Mouse (Mus musculus) cerebellum, adult 8-10 months (tissue): ENCODE measurements around the gene Spast.
"Not testable (repeated sequence)": the region's sequence is repeated elsewhere in the genome, so short reads cannot be mapped to it uniquely, and the experiment has no call there.

ENCODE experiments used
- DNase-seq: peaks from one replicate; pipeline ENCODE4 v3.0.0; 2022

The Spast gene

DNA sequence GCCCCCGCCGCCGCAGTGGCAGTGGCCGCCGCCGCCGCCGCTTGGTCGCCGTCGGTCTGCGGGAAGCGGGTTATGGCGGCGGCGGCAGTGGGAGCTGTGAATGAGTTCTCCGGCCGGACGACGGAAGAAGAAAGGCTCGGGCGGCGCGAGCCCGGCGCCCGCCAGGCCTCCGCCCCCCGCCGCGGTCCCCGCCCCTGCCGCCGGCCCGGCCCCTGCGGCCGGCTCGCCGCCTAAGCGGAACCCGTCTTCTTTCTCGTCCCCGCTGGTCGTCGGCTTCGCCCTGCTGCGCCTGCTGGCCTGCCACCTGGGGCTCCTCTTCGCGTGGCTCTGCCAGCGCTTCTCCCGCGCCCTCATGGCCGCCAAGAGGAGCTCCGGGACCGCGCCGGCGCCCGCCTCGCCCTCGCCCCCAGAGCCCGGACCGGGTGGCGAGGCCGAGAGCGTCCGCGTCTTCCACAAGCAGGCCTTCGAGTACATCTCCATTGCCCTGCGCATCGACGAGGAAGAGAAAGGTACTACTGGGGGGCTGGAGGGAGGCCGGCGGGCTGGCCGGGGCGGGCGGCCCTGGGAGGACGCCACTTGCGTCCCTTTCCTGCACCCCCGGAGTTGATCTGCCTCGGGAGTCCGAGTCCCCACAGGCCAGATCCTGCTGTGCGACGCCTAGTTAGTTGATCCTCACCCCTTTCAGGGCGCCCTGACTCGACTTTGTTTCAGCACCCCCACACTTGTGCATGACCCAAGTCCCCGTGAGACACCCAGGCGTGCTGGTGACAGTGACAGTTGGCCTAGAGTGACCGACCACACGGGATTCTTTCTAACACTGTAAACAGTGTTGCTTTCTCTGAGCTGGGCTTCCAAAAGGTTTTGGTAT is at the start of gene Spast:
Gene Spast, plus strand, starts transcription at position 51 of the 868 bp plus-strand sequence.
- DNase-seq: peak; percentile 63

DNA sequence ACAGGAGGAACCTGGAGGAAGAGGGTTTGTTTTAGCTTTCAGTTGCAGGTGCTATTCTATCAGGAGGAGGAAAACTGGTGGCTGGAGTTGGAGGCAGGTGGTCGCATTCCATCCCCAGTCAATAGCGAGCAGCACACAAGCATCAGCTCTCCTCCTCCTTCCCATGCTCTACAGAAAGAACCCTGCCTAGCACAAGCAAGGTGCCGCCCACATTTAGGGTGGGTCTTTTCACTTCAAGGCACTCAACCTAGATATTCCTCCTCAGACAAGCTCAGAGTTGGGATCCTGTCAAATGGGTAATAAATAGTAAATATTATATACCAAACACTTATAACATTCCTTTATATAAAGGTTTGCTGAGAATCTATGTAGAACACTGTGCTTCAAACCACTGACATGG is 48.6 kb upstream of the Spast start:
- DNase-seq: no peak

DNA sequence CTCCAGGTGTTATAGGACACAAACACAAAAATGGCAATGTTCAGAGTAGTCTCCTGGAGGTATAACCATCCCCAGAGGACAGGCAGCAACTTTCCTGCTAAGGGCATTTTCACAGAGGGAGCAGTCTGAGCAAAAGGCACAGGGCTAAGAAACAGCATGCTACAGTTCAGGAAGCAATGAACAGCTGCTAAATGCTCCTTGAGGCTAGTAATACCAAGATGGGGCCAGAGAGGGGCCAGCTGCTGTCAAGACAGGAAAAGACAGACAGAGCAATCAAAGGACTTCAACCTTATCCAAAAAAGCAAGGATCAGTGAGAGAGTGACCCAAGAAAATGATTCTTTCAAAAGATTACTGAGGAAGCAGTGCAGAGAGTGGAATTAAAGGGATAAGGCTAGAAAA is 47.9 kb upstream of the Spast start:
- DNase-seq: no peak

DNA sequence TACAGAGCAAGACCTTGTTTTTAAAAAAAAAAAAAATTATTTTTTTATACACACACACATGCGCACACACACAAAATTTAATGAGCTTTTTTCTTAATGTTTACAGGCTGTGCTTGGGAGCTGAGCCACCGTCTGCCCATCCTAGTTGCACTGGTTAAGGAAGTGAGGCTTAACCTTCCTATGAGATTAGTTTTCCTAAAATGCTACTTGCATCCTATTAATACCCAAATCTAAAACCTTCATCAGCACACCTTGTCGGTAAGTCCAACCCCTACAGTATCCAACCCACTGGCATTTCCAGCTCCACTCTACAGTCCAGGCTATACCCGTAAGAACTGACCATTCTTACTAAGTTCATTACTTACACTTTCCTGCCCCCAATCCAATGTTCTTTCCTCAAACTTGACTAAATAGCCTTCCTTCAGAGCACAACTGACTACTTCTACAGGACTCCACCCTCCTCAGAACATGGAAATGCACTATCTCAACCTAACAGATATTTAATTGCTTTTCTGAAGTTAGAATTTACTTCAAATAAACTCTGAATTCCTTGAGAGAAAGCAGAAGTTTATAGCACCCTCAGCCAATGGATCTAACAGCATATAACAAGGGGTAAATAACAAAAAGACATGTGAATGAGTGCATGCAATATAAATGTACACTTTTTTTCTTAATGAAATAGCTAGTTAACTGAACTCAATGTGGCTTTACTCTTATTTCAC is 47.0 kb upstream of the Spast start:
- DNase-seq: no peak

DNA sequence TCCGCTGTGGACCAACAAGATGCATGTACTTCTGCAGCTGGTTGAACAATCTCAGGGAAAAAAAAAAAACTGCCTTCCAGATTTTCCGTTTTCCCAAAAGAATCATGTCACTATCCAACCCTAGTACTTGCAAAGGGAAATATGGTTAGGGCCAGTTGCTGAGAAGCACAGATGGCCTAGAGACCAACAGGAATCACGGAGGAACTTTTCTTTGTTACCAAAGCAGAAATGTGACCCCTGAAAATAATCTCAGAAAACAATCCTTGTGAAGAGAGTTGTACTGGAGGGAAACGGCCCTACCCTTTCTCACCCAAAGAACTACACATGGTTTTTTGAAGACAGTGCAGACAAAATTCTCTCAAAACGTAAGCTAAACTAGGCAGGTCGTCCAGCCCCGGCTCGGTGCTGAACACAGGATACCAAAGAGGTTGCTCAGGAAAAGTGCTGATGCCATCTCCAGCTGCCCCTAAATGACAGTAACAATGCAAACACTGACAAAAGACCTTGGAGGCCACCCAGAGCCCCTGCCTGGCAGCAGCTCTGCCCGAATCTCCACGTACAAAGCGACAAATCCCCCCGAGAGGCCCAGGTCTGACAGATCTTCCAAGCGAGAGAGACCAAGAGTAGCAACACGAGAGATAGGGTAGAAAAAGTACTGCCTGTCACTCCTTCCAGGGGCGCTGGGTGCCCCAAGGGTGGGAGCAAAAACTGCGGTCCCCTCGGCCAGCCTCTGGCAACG is 44.9 kb upstream of the Spast start:
- DNase-seq: no peak

DNA sequence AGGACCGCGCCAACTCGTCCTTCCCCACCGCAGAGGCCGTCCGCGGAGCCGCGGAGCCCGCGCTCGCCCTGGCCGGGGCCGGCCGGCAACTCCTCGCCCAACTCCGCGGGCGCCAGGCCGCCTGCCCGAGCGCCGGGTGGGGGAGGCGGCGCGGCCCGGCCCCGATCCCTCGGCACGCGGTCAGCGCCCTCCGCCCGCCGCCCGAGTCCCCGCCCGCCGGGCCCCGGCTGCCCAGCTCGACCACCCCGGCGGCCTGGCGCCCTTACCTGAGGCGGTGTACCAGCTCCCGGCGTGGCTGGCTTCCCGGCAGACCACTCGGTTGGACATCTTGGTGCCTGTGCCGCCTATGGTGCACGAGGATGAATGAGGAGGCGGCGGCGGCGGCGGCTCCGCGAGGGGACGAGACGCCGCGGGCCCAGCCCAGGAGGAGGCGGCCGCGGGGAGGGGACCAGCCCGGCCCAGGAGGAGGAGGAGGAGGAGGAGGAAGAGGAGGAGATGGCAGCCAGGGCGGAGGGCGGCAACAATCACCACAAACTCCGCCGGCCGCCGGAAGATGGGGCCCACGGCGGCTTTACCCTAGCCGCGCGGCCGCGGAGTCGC is 44.3 kb upstream of the Spast start:
- DNase-seq: peak; percentile 65

DNA sequence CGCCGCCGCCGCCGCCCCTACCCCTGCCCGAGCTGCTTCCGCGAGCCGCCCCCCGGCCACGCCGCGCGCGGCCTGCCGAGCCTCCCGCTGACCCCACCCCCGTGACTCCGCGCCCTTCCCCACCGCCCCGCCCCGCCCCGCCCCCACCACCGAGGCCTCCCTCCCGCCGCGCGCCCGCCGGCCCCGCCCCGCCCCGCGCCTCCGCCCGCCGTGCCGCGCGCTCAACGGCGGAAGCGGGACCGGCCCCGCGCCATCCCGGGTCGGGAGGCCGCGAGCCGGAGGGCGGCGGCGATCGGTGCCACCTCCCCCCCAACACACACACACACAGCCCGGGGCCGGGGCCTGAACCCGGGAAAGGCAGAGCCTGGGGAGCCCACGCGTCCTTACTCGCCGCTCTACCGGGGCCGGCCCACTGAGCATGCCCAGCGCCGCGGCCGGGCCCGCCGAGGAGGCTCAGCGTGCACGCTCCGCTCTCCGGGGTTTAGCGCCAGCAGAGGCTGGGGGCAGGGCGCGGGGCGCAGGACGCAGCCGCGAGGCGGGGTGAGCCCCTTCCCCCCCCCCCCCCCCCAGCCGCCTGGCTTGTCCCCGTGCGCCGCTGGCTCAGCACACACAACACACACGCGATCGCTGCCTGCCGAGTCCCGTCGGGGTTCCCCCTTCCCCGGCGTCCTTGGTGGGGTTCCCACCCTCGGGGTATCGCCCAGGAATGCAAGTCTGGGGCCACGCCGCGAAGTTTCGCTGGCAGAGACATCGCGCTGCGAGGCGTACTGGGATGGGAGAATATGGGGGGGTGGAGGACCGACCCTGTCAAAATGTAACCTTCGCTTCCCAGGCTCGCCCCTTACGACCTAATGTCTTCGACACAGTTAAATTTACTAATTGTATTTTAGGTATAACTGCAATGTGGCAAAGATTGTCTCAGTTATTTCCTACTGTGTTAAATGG is 43.5 kb upstream of the Spast start, which contains the start of gene Memo1:
Gene Memo1, minus strand, starts transcription at position 496 of the 945 bp plus-strand sequence.
- peak; percentile 63 for DNase-seq

DNA sequence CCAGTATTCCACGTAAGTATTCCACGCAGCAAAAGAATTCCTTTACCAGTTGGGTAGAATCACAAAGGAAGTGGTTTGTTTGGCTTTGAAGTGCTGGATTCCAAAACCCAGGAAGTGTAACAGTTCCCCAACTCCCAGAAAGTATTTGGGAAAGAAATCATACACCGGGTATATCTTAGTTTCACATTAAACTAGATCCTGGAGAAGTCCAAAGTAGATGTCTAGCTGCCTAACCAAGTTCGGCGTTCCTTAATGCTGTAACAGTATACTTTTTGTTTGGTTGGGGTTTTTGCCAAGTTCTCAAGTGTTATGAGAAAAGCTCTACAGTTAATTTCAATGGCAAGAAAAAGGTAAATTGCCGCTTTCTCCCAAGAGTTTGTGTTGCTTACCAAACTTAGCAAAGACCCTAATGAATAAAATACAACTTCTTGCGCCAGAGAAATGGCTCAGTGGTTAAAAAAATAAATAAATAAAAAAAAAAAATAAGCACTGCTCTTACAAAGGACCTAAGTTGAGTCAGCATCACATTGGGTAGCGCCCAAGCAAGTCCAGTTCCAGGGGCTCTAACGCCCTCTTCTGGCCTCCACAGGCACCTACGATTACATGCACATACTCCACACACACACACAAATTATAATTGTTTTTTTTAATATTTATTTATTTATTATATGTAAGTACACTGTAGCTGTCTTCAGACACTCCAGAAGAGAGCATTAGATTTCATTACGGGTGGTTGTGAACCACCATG is 42.5 kb upstream of the Spast start:
- no peak for DNase-seq

DNA sequence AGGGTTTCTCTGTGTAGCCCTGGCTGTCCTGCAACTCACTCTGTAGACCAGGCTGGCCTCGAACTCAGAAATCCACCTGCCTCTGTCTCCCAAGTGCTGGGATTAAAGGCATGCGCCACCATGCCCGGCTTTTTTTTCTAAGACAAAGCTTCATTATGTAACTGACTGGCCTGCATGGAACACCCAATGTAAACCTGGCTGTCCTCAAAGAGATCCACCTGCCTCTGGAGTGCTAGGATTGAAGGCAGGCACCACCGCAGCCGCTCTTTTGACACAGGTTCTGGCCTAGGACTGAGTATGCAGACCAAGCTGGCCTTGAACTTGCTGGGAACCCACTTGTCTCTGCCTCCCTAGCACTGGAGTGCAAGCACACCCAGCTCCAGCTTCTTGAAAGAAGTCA is 41.8 kb upstream of the Spast start:
- not testable (repeated sequence) for DNase-seq

DNA sequence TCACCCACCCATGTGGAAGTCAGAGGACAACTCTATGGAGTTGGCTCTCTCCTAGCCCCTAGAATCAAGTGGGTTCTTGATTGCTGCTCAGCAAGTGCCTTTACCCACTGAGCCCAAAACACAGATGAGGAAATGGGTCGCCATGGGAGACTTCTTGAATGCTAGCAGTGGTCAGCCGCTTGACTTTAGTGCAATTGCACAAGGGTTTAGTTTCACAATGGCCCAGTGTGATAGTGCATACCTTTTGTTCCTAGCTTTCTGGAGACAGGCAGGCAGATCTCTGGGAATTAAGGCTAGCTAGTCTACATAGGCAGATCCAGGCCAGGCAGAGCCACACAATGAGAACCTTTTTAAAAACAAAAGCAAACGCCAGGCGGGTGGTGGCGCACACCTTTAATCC is 38.7 kb upstream of the Spast start:
- DNase-seq: no peak

DNA sequence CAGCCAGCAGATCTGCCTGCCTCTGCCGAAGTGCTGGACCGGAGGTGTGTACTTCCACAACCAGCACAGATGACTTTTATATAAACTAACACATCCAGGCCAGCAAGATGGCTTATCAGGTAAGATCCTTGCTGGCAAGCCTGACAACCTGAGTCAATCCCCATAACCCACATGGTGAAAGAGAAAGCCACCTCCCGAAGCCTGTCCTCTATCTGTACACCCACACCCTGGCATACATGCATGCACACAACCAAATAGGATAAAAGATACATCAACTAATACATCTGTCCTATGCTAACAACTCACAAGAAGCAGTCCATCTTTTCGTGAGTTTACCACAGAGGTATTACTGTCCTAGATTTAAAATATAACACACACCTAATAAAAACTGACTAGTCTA is 34.7 kb upstream of the Spast start:
- no peak for DNase-seq

DNA sequence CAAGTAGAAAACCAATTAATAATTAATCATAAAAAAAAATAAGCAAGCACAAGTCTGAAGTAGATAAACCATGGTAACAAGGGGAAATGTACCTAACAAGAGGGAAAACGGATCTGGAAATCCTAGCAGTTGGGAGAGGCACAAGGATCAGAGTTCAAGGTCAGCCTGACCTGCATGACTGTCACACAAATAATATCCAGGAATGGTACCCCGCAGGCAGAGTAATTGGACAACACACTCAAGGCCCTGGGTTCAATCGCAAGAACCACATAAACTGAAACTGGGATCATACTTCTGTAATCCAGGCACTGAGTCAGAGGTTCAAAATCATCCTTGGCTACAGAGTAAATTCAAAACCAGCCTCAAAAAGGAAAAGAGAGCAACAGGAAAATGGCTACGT is 33.2 kb upstream of the Spast start:
- DNase-seq: no peak

DNA sequence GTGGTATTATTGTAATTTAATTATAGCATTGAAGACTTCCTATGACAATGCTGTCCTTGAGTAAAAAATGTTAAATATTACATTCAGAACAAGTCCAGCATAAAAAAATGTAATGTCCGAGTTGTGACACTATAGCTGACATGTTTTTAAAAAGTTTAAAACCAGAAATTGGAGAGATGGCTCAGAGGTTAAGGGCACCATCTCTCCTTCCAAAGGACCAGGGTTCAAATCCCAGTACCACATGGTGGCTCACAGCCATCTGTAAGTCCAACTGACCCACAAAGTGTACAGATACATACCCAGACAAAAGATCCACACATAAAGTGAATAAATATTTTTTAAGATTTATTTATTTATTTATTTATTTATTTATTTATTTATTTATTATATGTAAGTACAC is 32.8 kb upstream of the Spast start:
- no peak for DNase-seq

DNA sequence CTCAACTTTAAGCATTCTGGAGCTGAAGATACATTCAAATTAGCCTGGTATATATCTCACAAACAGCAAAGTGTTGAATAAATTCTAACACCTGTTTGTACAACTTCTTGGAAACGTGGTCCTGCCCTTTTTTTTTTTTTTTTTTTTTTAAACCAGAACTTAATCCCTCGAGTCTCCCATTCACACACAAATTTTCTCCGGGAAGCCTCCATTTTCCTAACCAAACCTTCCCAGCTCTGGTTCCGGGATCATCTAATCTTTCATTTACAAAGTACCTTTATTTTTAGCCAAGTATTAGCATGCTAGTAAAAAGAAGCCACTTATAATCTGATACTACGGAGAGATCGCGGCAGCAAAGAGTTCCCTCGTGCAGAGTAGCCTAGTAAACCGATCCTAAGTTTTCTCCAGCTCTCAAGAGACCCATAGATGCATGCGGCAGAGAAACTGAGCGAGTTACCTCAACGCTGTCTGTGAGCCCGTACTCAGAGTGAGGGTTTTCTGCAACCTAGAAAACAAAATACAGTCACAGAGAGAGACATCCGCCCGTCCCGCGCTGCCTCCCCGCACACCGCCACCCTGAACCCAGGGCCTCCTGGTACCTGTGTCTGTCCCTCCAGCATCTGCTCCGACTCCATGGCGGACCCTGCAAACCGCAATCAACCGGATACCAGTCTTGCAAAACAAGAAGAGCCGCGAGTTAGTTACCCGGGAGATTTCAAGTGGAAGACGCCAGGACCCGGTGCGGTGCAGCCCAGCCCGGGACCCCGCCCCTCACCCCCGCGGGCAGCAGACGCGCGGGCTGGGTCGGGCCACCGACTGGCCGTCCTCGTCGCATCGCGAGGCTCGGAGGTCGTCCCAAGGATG is 23.1 kb upstream of the Spast start:
- DNase-seq: no peak

DNA sequence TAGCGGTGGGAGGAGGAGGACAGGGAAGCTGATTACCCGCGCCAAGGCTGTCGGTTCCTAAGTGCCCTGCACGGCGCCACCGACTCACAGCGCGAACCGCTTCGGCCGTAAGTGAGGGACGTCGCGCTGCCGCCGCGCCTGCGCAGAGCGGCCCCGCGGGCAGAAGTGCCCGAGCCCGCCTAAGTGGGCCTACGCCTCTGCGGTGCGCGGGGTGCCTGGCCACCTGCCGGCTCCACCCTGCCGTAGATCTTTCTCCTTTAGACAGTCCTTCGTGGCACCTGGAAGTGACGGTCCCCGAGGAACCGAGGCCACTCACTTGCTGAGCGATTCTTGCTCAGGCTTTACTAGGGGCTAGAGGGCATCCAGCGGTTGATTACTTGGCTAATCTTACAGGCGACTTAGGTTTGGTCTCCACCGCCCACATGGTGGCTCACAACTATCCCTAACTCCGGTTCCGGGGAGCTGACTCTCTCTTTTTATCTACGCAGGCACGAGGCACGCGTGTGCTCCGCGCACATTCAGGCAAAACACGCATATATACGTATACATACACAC is 22.4 kb upstream of the Spast start:
- DNase-seq: peak; percentile 85

DNA sequence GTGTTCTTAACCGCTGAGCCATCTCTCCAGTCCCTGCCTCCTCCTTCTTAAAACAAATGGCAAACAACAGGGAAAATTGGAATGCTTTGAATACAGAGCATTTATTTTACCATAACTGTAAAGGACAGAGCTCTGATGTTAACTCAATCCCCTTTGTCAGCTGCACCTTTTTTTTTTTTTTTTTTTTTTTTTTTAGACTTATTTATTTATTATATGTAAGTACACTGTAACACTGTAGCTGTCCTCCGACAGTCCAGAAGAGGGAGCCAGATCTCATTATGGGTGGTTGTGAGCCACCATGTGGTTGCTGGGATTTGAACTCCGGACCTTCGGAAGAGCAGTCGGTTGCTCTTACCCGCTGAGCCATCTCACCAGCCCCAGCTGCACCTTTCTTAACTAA is 20.1 kb upstream of the Spast start:
- DNase-seq: no peak

DNA sequence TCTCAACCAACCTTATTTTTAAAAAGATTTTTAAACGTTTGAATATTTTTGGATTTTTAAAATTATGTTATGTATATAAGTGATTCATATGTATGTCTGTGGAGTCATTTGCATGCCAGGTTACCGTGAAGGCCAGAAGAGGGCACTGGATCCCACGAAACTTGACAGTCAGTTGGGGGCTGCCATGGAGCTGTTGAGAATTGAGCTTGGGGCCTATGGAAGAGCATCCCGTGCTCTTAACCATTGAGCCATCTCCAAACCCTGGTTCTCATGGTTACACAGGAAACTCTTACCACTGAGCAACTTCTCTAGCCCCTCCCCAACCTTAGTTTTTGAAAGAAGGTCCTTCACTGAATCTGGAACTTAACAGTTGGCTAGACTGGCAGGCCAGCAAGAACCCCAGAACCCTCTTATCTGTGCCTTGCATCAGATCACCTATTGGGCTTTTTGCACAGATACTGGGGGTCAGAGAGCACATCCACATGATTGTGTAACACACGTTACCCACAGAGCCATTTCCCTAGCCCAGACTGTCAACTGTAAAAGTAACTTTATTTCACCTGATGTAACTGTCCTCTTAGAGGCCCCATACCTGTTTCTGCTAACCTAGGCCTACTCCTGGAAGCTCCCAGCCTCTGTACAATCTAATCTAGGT is 16.3 kb upstream of the Spast start:
- DNase-seq: no peak

DNA sequence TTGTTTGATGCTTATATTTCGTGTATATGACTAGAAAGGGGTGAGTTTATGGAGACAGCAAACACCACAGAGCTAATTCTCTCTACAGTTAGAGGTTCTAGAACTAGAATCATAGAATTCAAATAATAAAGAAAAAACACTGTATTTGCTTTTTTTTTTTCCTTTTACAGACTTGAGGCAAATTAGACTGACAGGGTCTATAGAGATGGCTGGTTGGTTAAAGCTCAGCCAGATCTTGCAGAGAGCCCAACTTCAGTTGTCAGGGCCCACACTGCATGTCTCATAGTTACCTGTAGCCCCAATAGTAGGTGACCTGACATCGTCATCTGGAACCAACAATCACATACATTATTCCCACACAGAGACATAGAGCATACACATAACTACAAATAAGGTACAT is 14.9 kb upstream of the Spast start, which contains the start of gene Dpy30:
Gene Dpy30, minus strand, starts transcription at position 101 of the 400 bp plus-strand sequence.
- no peak for DNase-seq

DNA sequence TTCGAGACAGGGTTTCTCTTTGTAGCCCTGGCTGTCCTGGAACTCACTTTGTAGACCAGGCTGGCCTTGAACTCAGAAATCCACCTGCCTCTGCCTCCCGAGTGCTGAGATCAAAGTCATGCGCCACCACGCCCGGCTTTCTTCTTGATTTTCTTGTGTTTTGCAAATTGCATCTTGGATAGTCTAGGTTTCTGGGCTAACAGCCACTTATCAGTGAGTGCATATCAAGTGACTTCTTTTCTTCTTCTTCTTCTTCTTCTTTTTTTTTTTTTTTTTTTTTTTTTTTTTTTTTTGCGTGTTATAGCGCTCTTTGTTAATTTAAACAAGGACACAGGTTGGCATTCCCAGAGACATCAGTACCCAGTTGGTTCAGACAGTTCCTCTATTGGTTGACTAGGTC is 11.6 kb upstream of the Spast start:
- DNase-seq: not testable (repeated sequence)
